Mouse (Mus musculus) kidney, embryonic 16.5 days (tissue): ENCODE measurements around the gene Elavl3. TPM values are rescaled to one million over a fixed set of nuclear protein-coding genes. Genes with fewer than 3 reads are reported as not detected.

Source experiments
- ATAC-seq: fragments of 200-750 bp; cut with Nextera tagmentation; 2 replicates; pipeline ENCODE4 v1.8.0; 2017; ENCODE audit warnings: moderate TSS enrichment; ENCODE audit not compliant: low FRiP score, low TSS enrichment
- H3K27ac ChIP-seq: fragments of 300-500 bp; sonication (generic); 2 replicates; pipeline ENCODE4 v1.5.1; 2014; ENCODE audit warnings: low read length
- H3K27me3 ChIP-seq: fragments of 300-500 bp; sonication (generic); 2 replicates; pipeline ENCODE4 v1.6.1; 2014; ENCODE audit warnings: low read length, control low read depth, mixed read lengths; ENCODE audit not compliant: insufficient read depth
- H3K36me3 ChIP-seq: fragments of 300-500 bp; sonication (generic); 2 replicates; pipeline ENCODE4 v1.6.1; 2014; ENCODE audit warnings: low read length, control low read depth, mixed read lengths; ENCODE audit not compliant: insufficient read depth
- H3K4me1 ChIP-seq: fragments of 300-500 bp; sonication (generic); 2 replicates; pipeline ENCODE4 v1.6.1; 2014; ENCODE audit warnings: low read length, control low read depth, mixed read lengths; ENCODE audit not compliant: insufficient read depth
- H3K4me2 ChIP-seq: fragments of 300-500 bp; sonication (generic); replicated peaks from 2 replicates; pipeline ENCODE4 v1.6.1; 2014; ENCODE audit warnings: low read depth, low read length
- H3K4me3 ChIP-seq: fragments of 300-500 bp; sonication (generic); 2 replicates; pipeline ENCODE4 v1.5.1; 2014; ENCODE audit warnings: mild to moderate bottlenecking, low read length
- H3K9ac ChIP-seq: fragments of 300-500 bp; sonication (generic); replicated peaks from 2 replicates; pipeline ENCODE4 v1.6.1; 2014; ENCODE audit warnings: low read length
- H3K9me3 ChIP-seq: fragments of 300-500 bp; sonication (generic); 2 replicates; pipeline ENCODE4 v1.6.1; 2016; ENCODE audit warnings: low read length, control low read depth
- WGBS: fragments of 180-500 bp; shearing (Covaris S2); extraction: QIAGEN DNeasy Blood & Tissue Kit; methylation state at CpG from one replicate; pipeline ENCODE4 v1.1.7; 2014; 5-methylcytosine and 5-hydroxymethylcytosine counted together
- polyA plus RNA-seq: library from polyadenylated mRNA; unstranded; fragments of >200 nt; fragmentation: Nextera tagmentation; extraction: Ambion mirVana; gene quantifications from 2 replicates; pipeline ENCODE4 v1.2.1, GENCODE M21; 2015

The Elavl3 gene
- polyA plus RNA-seq, 1 experiment from 2014 or later, result 0.10 TPM

DNA sequence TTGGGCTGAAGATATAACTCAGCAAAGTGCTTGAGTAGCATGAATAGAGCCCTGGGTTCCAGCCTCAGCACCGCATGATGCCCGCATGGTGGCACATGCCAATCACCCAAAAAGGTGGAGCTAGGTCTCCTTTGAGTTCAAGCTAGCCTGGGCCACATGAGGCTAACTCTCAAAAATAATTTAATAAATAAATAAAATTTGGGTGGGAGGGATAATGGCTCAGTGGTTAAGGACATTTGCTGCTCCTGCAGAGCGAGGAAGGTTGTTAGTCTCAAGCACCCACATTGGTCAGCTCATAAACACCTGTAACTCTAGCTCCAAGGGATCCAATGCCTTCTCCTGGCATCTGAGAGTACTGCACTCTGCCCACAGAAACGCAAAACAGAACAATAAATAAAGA lies 50.2 kb downstream of the Elavl3 start:
- no peak overlapping the region for H3K4me2 ChIP-seq

GRCm38 (mm10) chr9:22000296-22000695 lies 51.5 kb downstream of the Elavl3 start:
- ATAC-seq, result no peak
- Histone ChIP-seq H3K4me1 (peaks cover 22% of the 10 kb centered on the region), H3K27ac (no peak overlapping the region), H3K27me3 (no peaks in the 10 kb centered on the region), H3K4me3 (no peak overlapping the region), H3K4me2 (no peak overlapping the region), H3K9me3 (no peaks in the 10 kb centered on the region), H3K9ac (no peak overlapping the region), H3K36me3 (peaks cover 10% of the 10 kb centered on the region; the same call in 1 of the 2 replicates)
- WGBS, result 90% methylated on average over 6 of the region's 6 CpGs

More for the DNA sequence above, 50.2 kb downstream of the Elavl3 start:
- no peaks in the 10 kb centered on the region for H3K9me3 ChIP-seq
- peaks cover 22% of the 10 kb centered on the region for H3K4me1 ChIP-seq
- no peak overlapping the region for H3K4me3 ChIP-seq
- ATAC-seq, result no peak
- H3K27ac ChIP-seq, result no peak overlapping the region
- H3K27me3 ChIP-seq, result no peaks in the 10 kb centered on the region
- 84% methylated on average over 4 of the region's 4 CpGs for WGBS
- no peak overlapping the region for H3K9ac ChIP-seq
- H3K36me3 ChIP-seq, result peaks cover 18% of the 10 kb centered on the region

GRCm38 (mm10) chr9:21996178-21996867 lies 55.5 kb downstream of the Elavl3 start:
- H3K4me3 ChIP-seq, result no peak overlapping the region
- no peak overlapping the region for H3K9ac ChIP-seq
- WGBS, result 84% methylated on average over 3 of the region's 3 CpGs
- H3K27me3 ChIP-seq, result peaks cover 6% of the 10 kb centered on the region
- no peak overlapping the region for H3K4me2 ChIP-seq
- H3K36me3 ChIP-seq, result no peaks in the 10 kb centered on the region
- no peaks in the 10 kb centered on the region for H3K4me1 ChIP-seq
- ATAC-seq, result no peak
- H3K27ac ChIP-seq, result no peak overlapping the region
- no peaks in the 10 kb centered on the region for H3K9me3 ChIP-seq

DNA sequence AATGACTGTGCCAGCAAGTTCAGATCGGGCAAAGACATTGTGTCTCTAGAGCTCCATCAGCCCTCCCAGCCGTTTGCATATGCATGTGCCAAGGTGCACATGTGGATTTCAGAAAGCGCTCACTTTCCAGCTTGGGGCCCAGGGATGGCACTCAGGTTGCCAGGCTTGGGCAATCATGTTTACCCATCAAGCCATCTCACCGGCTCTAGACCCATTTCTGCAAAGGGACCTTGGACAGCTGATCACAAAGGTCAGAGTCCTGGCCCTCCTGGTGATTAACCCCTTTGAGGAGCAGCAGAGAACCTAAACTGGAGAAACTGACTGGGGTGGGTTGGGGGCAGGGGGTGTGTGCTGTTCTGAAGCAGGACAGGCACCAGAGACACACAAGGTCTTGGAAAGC lies 59.6 kb downstream of the Elavl3 start:
- 75% methylated on average over 4 of the region's 4 CpGs for WGBS
- no peak for ATAC-seq
- Histone ChIP-seq H3K27me3 (peaks cover 47% of the 10 kb centered on the region), H3K27ac (no peak overlapping the region), H3K9me3 (no peaks in the 10 kb centered on the region), H3K36me3 (no peaks in the 10 kb centered on the region), H3K4me1 (peaks cover 24% of the 10 kb centered on the region), H3K4me2 (no peak overlapping the region), H3K9ac (no peak overlapping the region), H3K4me3 (no peak overlapping the region)

DNA sequence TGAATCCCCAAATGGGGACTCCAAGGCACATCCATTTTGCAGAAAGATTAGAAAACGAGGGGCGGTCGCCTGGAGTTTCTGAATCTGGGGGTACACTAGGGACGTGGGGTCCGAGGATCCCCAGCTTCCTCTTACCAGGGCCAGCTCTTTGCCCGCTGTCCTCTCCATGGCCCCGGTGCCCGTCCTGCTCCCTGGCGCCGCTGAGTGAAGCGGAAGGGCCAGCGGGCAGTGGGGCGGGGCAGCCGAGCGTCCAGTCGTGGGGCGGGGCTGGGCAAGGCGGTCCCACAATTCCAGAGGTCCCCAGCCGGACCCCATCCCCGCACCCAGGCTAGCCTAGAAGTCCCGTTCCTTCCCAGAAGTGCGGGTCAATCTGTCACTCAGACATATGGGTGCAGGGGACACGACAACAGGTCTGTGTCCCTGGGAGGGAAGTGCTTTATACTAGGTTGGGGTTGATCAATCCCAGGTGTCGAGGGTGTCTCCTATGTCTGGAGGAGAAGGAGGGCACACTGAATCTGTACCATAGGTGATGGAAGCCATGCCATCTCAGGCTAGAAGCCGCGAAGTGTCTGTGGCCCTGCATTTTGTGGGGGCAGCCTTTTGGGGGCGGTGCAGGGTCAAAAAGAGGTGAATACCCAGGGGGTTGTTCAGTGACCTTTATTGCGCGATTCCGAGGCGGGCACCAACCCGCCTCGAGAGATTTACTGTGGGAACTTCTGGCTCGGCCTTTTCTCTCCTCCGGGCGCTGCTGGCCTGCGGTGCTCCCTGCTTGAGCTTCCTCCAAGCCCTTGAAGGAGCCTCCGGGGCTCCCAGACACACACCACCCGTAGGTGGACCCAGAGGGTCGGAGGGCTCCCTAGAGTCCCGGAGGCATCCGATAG lies 62.4 kb downstream of the Elavl3 start, which contains the start of gene Rgl3:
Gene Rgl3 (minus strand): TSS at position 217 of the 881 bp plus-strand sequence.
- peaks cover 24% of the 10 kb centered on the region for H3K4me1 ChIP-seq
- no peaks in the 10 kb centered on the region for H3K9me3 ChIP-seq
- H3K4me3 ChIP-seq, result peak within 1 kb of the TSS; percentile 54
- H3K27ac ChIP-seq, result peak within 1 kb of the TSS; percentile 73
- peaks cover 53% of the 10 kb centered on the region for H3K27me3 ChIP-seq
- peak within 1 kb of the TSS; percentile 74 for H3K9ac ChIP-seq
- H3K4me2 ChIP-seq, result peak within 1 kb of the TSS; percentile 86
- no peaks in the 10 kb centered on the region for H3K36me3 ChIP-seq
- peak; percentile 76 for ATAC-seq
- WGBS, result under 1% methylated on average over 41 of the region's 42 CpGs

GRCm38 (mm10) chr9:21988421-21989101 lies 63.3 kb downstream of the Elavl3 start:
- peak overlapping the region; percentile 86 for H3K4me2 ChIP-seq
- peak overlapping the region; percentile 73 for H3K27ac ChIP-seq
- no peaks in the 10 kb centered on the region for H3K9me3 ChIP-seq
- ATAC-seq, result peak; percentile 83
- 2% methylated on average over 32 of the region's 32 CpGs for WGBS
- H3K4me3 ChIP-seq, result peak overlapping the region; percentile 54
- H3K9ac ChIP-seq, result peak overlapping the region; percentile 74
- no peaks in the 10 kb centered on the region for H3K36me3 ChIP-seq
- peaks cover 53% of the 10 kb centered on the region for H3K27me3 ChIP-seq
- peaks cover 24% of the 10 kb centered on the region for H3K4me1 ChIP-seq

DNA sequence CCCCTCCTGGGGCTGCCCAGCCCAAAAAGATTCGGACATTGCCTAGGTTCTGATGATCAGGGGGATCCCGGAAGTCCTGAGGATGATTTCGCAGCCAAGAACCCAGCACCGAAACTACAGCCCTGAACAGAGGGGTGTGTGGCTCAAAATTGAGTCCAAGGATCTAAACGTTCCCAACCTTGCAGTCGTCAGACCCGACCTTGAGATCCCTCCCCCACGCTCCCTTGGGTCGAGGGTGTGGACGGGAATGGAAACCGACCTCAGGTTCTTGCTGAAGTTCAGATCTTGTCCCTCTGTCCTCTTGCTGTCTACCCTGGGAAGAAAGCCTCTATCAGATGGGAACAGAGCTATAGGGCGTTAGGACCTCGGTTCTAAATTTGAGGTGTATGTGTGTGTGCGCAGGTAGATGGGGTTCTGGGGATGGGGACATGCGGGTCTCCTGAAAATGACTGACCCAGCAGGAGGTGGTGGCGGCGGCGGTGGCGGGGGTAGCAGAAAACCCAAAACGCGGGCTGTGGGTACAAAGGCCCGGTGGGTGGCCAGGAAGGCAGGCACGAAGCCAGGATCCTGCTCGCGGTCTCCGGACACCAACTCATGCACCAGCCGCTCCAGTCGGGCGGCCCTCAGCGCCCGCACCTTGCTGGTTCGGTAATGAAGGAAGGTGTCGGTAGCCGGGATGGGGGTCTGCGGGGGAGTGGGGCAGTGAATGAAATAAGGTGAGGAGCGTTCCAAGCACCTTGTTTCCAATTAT lies 64.1 kb downstream of the Elavl3 start:
- ATAC-seq, result no peak
- Histone ChIP-seq H3K9me3 (no peaks in the 10 kb centered on the region), H3K9ac (peak overlapping the region; percentile 40; the same call in 1 of the 2 replicates), H3K27me3 (peaks cover 53% of the 10 kb centered on the region), H3K27ac (no peak overlapping the region), H3K4me1 (peaks cover 24% of the 10 kb centered on the region), H3K36me3 (no peaks in the 10 kb centered on the region), H3K4me3 (peak overlapping the region; percentile 54), H3K4me2 (peak overlapping the region; percentile 86)
- 8% methylated on average over 36 of the region's 36 CpGs for WGBS

DNA sequence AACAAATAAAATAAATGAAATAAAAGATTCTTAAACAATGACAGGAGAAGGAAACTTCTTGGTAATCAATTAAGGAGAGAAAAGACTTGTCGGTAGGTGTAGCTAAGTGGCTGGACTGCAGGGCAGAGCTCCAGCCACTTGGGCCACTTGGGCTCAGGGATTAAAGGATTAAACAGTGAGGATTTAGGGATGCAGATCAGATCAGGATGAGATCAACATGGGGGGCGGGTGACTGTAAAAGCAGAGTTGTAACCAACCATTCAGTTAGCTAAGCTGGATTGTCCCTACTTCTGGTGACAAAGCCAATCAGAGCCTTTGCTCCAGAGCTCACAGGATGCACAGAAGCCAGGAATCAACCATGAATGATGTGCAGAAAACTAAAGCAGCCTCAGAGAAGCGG lies 67.9 kb downstream of the Elavl3 start:
- Histone ChIP-seq H3K4me2 (no peak overlapping the region), H3K9me3 (no peaks in the 10 kb centered on the region), H3K27me3 (peaks cover 23% of the 10 kb centered on the region), H3K4me1 (peaks cover 11% of the 10 kb centered on the region), H3K9ac (no peak overlapping the region), H3K4me3 (no peak overlapping the region), H3K36me3 (peaks cover 11% of the 10 kb centered on the region), H3K27ac (no peak overlapping the region)
- no peak for ATAC-seq
- 37% methylated on average over 3 of the region's 3 CpGs for WGBS
